Mouse (Mus musculus): ENCODE data around the gene Sfxn5.

The Sfxn5 gene

GRCm38 (mm10) chr6:85188256-85189110 lies 144.7 kb downstream of the Sfxn5 start:
- no peak for DNase-seq

GRCm38 (mm10) chr6:85187340-85188211 lies 145.6 kb downstream of the Sfxn5 start, which contains the start of gene Emx1:
TSS of gene Emx1 (plus strand) at chr6:85187438.
- no peak for DNase-seq

GRCm38 (mm10) chr6:85186744-85187059 lies 146.5 kb downstream of the Sfxn5 start:
- DNase-seq: no peak

- DNase-seq: no peak
Measured at GRCm38 (mm10) chr6:85186033-85186743, 147.0 kb downstream of the Sfxn5 start.

GRCm38 (mm10) chr6:85183951-85184350 lies 149.3 kb downstream of the Sfxn5 start:
- DNase-seq: no peak

GRCm38 (mm10) chr6:85180036-85180435 lies 153.2 kb downstream of the Sfxn5 start:
- no peak for DNase-seq

GRCm38 (mm10) chr6:85179569-85179968 lies 153.7 kb downstream of the Sfxn5 start:
- DNase-seq: no peak

GRCm38 (mm10) chr6:85165440-85165921 lies 167.7 kb downstream of the Sfxn5 start:
- no peak for DNase-seq
